Mouse (Mus musculus): ENCODE results near the gene Arnt2. TPM values are rescaled to one million over a fixed set of nuclear protein-coding genes. Genes with fewer than 3 reads are reported as not detected.

Gene Arnt2
- polyA plus RNA-seq, 1 experiment from 2014 or later = 2.6 TPM

DNA sequence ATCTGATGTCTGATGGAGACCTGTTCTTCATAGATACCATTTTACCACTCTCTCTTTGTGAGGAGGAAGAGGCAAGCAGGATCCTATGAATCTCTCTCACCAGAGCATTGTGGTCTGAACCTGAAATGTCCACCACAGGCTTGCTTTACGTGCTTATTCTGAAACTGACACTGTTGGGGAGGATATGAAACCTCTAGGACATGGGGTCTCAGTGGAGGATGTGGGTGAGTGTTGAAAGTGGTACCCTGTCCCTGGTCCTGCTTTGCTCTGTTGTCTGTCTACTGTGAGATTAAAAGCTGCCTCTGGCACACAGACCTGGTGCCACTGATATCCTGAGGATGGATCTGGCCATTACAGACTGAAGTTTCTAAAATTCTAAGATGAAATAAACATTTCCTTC, 88.4 kb downstream of the Arnt2 start:
- no peak overlapping the region for H3K27ac ChIP-seq (ENCODE audit: low read depth, low read length)
- H3K9ac ChIP-seq (ENCODE audit: low read depth, low read length) = no peak overlapping the region
- H3K9me3 ChIP-seq (ENCODE audit: control insufficient read depth) = no peaks in the 10 kb centered on the region
- H3K4me1 ChIP-seq (replicated peaks; ENCODE audit: control insufficient read depth, insufficient read depth, low read length) = no peaks in the 10 kb centered on the region
- no peaks in the 10 kb centered on the region for H3K36me3 ChIP-seq (ENCODE audit: control insufficient read depth, insufficient read depth)
- no peak overlapping the region for H3K4me3 ChIP-seq (ENCODE audit: low read depth, low read length)
- no peak overlapping the region for H3K4me2 ChIP-seq (replicated peaks; ENCODE audit: low read depth)
- 70% methylated on average over 1 of the region's 1 CpGs for WGBS
- ATAC-seq = no peak
- H3K27me3 ChIP-seq (replicated peaks; ENCODE audit: control insufficient read depth, insufficient read depth, low read length) = no peaks in the 10 kb centered on the region
- TF ChIP-seq CTCF (IDR thresholded peaks at IDR 0.05; ENCODE audit: low read depth) = no peak

- no peaks in the 10 kb centered on the region for H3K36me3 ChIP-seq (ENCODE audit: control insufficient read depth, insufficient read depth)
- no peaks in the 10 kb centered on the region for H3K27me3 ChIP-seq (replicated peaks; ENCODE audit: control insufficient read depth, insufficient read depth, low read length)
- H3K4me3 ChIP-seq (ENCODE audit: low read depth, low read length) = no peak overlapping the region
- ATAC-seq = no peak
- 57% methylated on average over 7 of the region's 7 CpGs for WGBS
- H3K27ac ChIP-seq (ENCODE audit: low read depth, low read length) = no peak overlapping the region
- H3K4me2 ChIP-seq (replicated peaks; ENCODE audit: low read depth) = no peak overlapping the region
- no peaks in the 10 kb centered on the region for H3K4me1 ChIP-seq (replicated peaks; ENCODE audit: control insufficient read depth, insufficient read depth, low read length)
- peak; percentile 55 for TF ChIP-seq CTCF (IDR thresholded peaks at IDR 0.05; ENCODE audit: low read depth)
- H3K9ac ChIP-seq (ENCODE audit: low read depth, low read length) = no peak overlapping the region
- no peaks in the 10 kb centered on the region for H3K9me3 ChIP-seq (ENCODE audit: control insufficient read depth)
Measured at GRCm38 (mm10) chr7:84315353-84316003, 94.5 kb downstream of the Arnt2 start.

DNA sequence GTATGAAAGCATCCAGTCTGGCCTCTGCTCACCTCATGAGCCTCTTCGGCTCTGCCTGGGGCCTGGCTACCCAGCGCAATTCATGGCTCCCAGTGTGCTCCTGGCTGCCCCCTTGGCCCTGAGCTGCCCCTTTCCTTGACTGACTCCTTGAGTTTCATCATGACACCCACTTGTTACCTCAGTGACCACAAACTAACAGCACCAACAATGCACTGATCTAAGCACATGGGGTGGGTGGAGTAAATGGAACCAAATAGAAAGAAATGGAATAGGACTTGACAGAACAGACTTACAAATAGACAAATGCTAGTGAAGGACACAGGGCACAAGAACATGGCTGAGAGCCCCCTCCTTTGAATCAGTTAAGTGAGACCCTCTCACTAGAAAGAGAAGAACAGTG, 95.2 kb downstream of the Arnt2 start:
- Histone ChIP-seq H3K36me3 (ENCODE audit: control insufficient read depth, insufficient read depth) (no peaks in the 10 kb centered on the region), H3K4me3 (ENCODE audit: low read depth, low read length) (no peak overlapping the region), H3K9me3 (ENCODE audit: control insufficient read depth) (no peaks in the 10 kb centered on the region), H3K27me3 (replicated peaks; ENCODE audit: control insufficient read depth, insufficient read depth, low read length) (no peaks in the 10 kb centered on the region), H3K27ac (ENCODE audit: low read depth, low read length) (no peak overlapping the region), H3K4me1 (replicated peaks; ENCODE audit: control insufficient read depth, insufficient read depth, low read length) (no peaks in the 10 kb centered on the region), H3K4me2 (replicated peaks; ENCODE audit: low read depth) (no peak overlapping the region), H3K9ac (ENCODE audit: low read depth, low read length) (no peak overlapping the region)
- no peak for ATAC-seq
- WGBS = 100% methylated on average over 2 of the region's 2 CpGs
- no peak for TF ChIP-seq CTCF (IDR thresholded peaks at IDR 0.05; ENCODE audit: low read depth)

GRCm38 (mm10) chr7:84311624-84312023, 98.4 kb downstream of the Arnt2 start:
- no peaks in the 10 kb centered on the region for H3K27me3 ChIP-seq (replicated peaks; ENCODE audit: control insufficient read depth, insufficient read depth, low read length)
- H3K4me1 ChIP-seq (replicated peaks; ENCODE audit: control insufficient read depth, insufficient read depth, low read length) = no peaks in the 10 kb centered on the region
- H3K4me3 ChIP-seq (ENCODE audit: low read depth, low read length) = no peak overlapping the region
- H3K9me3 ChIP-seq (ENCODE audit: control insufficient read depth) = no peaks in the 10 kb centered on the region
- no peak overlapping the region for H3K9ac ChIP-seq (ENCODE audit: low read depth, low read length)
- no peak for ATAC-seq
- H3K4me2 ChIP-seq (replicated peaks; ENCODE audit: low read depth) = no peak overlapping the region
- WGBS = 82% methylated on average over 3 of the region's 3 CpGs
- no peak for TF ChIP-seq CTCF (IDR thresholded peaks at IDR 0.05; ENCODE audit: low read depth)
- H3K27ac ChIP-seq (ENCODE audit: low read depth, low read length) = no peak overlapping the region
- no peaks in the 10 kb centered on the region for H3K36me3 ChIP-seq (ENCODE audit: control insufficient read depth, insufficient read depth)

DNA sequence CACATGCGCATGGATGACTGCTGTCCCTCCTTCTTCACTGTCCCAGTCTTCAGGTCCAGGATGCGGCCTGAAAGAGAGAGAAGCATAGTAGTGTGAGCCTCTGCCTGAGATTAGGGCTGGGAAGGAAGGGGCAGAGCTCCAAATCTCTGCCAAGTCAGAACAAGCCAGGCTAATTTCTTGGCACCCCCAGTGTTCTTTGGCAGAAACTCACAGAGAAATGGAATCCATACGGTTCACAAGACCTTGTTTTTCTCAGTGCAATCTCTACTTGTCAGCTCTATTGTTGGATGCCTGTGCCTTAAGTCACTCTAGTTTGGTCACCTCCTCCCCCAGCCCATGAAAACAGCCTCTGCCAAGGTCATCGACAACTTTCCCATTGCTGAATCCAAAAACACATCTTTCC, 99.1 kb downstream of the Arnt2 start:
- Histone ChIP-seq H3K4me1 (replicated peaks; ENCODE audit: control insufficient read depth, insufficient read depth, low read length) (no peaks in the 10 kb centered on the region), H3K27me3 (replicated peaks; ENCODE audit: control insufficient read depth, insufficient read depth, low read length) (no peaks in the 10 kb centered on the region), H3K4me3 (ENCODE audit: low read depth, low read length) (no peak overlapping the region), H3K9me3 (ENCODE audit: control insufficient read depth) (no peaks in the 10 kb centered on the region), H3K4me2 (replicated peaks; ENCODE audit: low read depth) (no peak overlapping the region), H3K9ac (ENCODE audit: low read depth, low read length) (no peak overlapping the region), H3K36me3 (ENCODE audit: control insufficient read depth, insufficient read depth) (no peaks in the 10 kb centered on the region), H3K27ac (ENCODE audit: low read depth, low read length) (no peak overlapping the region)
- WGBS = 91% methylated on average over 4 of the region's 4 CpGs
- no peak for TF ChIP-seq CTCF (IDR thresholded peaks at IDR 0.05; ENCODE audit: low read depth)
- ATAC-seq = no peak

- Histone ChIP-seq H3K36me3 (ENCODE audit: control insufficient read depth, insufficient read depth) (no peaks in the 10 kb centered on the region), H3K27me3 (replicated peaks; ENCODE audit: control insufficient read depth, insufficient read depth, low read length) (no peaks in the 10 kb centered on the region), H3K27ac (ENCODE audit: low read depth, low read length) (no peak overlapping the region), H3K4me2 (replicated peaks; ENCODE audit: low read depth) (no peak overlapping the region), H3K4me1 (replicated peaks; ENCODE audit: control insufficient read depth, insufficient read depth, low read length) (no peaks in the 10 kb centered on the region), H3K4me3 (ENCODE audit: low read depth, low read length) (no peak overlapping the region), H3K9ac (ENCODE audit: low read depth, low read length) (no peak overlapping the region), H3K9me3 (ENCODE audit: control insufficient read depth) (no peaks in the 10 kb centered on the region)
- ATAC-seq = no peak
- TF ChIP-seq CTCF (IDR thresholded peaks at IDR 0.05; ENCODE audit: low read depth) = no peak
- WGBS = 89% methylated on average over 3 of the region's 3 CpGs
Measured at GRCm38 (mm10) chr7:84307329-84307925, 102.5 kb downstream of the Arnt2 start.
